Mouse (Mus musculus) retina, postnatal 1 day (tissue): ENCODE measurements around the gene Gm8122.
"Not testable (repeated sequence)": the region's sequence is repeated elsewhere in the genome, so short reads cannot be mapped to it uniquely, and the experiment has no call there.

Experiments
- DNase-seq: peaks from one replicate; pipeline ENCODE4 v3.0.0-alpha.2; 2012

Gm8122 gene

DNA sequence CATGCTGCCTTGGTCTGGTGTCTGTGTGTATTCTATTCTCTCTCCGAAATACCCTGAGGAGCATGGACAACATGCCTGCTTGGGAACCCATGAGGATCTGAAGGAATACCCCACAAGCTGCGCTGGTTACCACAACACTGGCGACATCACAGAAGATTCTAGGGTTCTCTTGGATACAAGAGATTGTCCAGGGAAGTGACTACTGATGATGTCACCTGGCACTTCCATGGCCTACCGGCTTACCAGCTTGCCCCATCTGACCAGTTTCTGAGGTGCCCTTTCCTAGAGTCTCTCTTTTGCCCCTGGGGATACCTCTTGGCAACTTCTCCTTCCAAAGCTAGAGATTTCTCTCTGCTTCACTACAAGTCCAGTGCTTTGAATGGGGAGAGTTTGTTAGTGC is at the start of gene Gm8122:
Gene Gm8122, minus strand, starts transcription at position 101 of the 400 bp plus-strand sequence.
- DNase-seq = not testable (repeated sequence)

DNA sequence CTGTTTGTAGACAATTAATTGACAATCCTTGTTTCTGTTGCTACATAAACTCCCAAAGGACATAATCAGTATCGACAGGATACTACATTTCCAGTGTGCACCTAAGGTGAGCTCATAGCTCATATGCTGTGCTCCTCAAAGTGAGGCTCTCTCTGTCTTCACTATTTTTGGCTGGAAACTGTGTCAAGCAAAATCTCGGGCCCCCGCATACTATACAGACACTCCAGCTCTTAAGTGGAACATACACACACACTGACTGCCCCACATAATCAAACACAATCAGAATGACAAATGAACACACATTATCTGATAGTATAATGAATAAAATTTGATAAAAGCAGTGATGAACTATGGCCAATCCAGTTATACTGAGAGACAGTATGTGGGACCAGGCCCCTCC is 43.6 kb upstream of the Gm8122 start:
- DNase-seq = peak; percentile 0

DNA sequence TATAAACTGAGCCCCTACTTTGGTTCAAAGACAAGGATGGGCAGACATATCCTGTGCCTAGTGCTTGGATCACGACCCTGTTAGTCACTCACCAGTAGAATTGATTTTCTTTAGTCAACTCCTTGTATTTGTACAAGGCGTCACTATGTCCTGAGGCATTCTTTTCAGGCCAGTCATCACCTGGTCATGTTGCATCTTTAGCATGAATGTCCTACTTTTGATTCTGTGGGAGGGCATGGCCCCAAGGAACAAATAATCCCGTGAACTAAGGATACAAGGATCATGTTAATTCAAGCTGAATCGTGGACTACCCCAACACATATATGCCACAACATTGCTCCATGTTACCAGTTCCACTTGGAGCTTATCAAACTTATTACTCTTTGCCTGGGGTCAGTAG is 43.0 kb upstream of the Gm8122 start:
- DNase-seq = not testable (repeated sequence)

DNA sequence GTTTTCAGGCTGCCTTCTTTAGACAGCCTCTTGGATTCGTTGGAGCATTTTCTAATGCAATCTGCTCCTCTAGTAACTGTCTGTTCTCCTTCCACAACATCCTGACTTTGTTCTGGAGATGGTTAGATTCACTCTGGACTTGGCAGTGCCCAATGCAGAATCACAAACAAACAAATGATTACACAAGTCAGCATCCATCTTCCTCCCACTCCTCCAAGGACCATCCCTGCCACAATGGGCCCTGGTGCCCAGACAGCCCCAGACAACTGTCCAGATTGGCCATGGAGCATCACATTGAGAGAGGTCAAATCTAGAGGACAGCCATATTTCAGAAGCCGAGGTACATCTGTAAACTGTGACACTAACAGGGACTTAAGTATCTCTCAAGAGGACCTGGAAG is 42.4 kb upstream of the Gm8122 start:
- peak; percentile 0 for DNase-seq

DNA sequence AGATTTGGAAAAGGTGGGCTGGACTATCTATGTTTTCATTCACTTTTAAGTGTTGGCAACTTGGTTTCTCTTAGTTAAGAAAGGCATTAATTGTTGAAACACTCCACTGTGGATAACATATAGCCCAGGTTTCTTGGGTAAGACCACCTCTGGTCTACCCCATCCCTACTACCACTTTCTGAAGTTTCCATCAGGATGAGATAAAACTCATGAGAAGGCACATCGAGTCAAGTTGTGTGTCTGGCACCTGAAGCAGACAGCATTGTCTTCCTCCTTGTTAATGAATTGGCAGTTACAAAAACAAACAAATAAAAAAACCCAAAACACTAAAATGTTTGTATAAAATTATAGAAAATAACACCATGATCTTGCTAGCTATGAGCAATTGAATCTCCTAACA is 40.6 kb upstream of the Gm8122 start:
- not testable (repeated sequence) for DNase-seq

DNA sequence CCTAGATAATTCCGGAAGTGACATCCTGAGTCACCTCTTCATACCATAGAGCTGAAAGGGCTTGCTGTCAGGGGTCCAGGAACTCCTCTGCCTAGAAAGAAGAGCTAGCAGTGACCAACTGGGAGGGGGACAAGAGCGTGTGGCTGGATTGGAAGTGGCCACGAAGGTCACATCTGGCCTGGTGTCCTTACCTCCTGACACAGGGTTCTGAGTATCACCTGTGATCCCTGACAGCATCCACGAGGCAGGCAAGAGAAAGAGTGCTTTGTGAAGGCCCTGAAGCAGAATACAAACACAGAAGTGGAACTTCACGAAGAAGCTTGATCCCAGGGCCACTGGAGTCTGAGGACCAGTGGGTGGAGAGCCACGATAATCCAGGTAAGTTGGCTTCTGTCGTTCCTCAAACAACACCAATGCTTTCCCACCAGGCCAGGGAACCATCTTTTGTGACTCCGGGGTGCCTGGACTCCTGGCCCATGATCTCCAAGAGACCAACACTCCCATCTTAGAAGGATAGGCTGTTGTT is 39.9 kb upstream of the Gm8122 start, which contains the start of gene Gm9732:
Gene Gm9732, plus strand, starts transcription at position 51 of the 526 bp plus-strand sequence.
- not testable (repeated sequence) for DNase-seq

DNA sequence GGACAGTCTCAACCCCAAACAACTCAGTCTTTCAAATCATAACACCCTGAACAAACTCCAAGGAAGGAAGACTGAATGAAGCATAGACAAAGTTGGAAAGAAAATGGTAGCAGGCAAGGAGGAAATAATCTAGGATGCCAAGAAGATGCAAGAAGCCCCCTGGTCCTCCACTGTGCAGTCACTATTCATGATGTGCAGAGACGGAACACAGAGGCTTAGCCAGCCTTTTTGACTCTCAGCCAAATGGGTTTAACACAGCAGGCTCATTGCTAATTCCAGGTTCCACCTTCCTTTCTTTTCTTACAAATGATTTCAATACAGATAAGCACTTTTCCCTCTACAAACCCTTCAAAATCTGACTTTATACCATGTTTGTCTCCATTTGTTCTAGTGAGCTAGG is 38.1 kb upstream of the Gm8122 start:
- DNase-seq = not testable (repeated sequence)

DNA sequence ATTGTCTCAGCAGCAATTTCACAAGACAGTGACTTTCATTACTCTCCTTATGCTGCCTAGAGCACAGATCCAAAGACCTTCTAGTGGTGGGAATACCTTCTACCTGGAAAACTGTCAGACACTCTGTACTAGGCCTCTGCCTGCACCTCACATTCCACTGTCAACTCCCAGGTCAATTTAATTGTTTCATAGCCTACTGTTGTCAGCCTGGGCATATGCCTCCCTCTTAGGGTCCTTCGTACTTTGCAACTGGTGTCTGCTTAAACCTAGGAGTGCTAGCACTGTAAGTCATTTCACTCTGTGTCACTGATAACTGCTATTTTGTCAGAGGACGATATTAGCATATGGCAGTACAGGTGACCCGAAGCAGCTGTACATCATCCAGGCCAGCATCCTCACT is 34.1 kb upstream of the Gm8122 start:
- not testable (repeated sequence) for DNase-seq

DNA sequence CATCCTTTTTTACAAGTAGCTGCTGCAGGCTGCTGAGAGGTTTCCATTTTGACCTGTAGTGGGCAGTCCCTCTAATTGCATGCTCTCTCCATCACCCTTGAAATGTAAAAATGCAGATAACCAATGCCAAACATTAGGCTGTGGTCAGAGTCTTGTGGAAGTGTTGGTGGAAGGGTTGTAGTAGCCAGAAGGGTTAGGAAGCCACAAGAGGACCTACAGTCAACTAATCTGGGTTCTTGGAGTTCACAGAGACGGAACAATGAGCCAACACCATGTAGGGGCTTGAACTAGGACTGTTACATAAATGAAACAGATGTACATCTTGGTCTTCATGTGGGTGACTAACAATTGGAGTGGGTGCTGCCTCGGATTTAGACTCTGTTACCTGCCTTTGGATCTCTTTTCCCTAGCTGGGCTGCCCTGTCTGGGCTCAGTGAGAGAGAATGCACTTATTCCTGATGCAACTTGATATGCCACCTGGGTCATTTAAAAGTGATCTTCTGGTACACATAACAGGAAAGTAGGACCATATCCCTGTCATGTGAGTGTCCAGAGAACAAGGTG is 33.5 kb upstream of the Gm8122 start:
- not testable (repeated sequence) for DNase-seq

DNA sequence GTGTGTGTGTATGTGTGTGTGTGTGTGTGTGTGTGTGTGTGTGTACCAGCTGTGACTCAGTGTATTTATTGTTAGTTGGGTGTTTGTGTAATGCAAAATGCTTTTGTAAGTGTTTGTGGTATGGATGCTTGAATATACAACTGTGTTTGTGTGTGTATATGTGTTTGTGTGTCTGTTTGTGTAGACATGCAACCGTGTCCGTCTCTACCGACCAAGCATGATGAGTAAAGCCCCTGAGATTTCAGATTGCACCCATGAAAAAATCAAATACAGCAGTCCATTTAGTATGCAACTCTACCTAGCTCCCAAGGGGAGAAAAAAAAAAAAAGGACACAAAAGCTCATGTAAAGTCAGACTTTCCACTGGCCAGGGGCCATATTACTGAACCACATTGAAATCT is 28.3 kb upstream of the Gm8122 start:
- DNase-seq = not testable (repeated sequence)

DNA sequence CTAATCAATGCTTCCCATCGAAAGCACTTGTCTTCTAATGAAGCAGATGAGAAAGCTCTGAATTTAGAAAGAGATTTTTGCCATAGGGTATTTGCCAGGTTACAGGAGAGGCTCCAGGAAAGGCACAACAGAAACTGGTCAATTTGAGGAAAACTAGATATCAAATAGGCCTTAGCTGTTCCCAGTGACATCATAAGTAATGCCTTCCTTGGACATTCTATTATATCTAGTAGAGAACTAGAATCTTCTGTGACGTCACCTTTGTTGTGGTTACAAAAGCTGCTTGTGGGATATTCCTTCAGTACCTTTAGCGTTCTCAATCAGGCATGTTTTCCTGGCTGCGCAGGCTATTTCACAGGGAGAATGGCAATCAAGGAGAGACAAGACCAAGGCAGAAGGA is 23.2 kb upstream of the Gm8122 start, which contains the start of gene Gm8126:
Gene Gm8126, plus strand, starts transcription at position 301 of the 400 bp plus-strand sequence.
- not testable (repeated sequence) for DNase-seq

DNA sequence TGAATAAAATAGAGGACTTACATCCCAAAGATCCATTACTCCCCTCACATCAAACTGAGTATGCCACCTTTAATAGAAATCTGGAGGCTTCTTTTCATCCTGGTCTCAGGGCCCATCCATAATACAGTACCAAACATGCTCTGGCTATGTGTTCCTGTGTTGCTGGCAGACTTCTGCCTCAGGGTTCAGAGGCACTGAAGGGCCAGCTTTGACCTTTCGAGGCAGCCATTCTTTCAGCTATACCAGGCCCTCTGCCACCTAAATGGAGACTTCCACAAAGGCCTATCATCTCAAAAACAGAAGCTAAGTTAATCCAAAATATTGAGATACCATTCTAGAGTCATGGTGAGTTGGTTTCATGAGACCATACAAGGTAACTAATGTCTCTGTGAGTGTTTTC is 21.4 kb upstream of the Gm8122 start:
- not testable (repeated sequence) for DNase-seq

DNA sequence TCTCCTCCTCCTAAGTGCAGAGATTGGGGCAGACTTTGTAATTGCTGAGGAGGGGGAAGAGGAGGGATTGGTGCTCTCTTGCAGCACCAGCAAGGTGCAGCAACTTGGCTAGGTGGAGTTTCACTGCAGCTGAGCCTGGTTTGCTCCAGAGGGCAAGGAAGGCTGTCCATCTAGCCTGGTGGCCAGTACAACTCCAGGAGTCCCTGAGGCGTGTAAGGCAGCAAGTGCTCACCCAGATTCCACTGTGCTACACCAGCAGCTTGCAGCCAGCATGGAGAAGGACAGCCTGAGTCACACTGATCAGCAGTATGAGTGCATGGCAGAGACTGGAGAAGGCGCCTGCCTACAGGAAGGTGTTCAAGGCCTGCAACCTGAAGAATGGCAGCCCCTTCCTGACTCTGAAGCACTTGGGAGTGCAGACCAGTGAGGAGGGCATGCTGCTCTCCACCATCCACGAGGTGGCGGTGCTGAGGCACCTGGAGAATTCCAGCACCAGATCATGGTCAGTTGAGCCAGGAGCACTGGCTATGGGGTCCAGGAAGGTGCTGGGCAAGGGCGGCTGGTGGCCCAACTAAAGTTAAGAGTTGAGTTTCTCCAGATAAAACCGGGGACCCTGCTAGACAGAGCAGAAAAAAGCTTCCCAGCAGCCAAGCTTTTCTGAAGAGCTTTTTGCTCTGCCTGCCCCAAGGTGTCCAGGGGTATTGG is 15.6 kb upstream of the Gm8122 start:
- DNase-seq = not testable (repeated sequence)

DNA sequence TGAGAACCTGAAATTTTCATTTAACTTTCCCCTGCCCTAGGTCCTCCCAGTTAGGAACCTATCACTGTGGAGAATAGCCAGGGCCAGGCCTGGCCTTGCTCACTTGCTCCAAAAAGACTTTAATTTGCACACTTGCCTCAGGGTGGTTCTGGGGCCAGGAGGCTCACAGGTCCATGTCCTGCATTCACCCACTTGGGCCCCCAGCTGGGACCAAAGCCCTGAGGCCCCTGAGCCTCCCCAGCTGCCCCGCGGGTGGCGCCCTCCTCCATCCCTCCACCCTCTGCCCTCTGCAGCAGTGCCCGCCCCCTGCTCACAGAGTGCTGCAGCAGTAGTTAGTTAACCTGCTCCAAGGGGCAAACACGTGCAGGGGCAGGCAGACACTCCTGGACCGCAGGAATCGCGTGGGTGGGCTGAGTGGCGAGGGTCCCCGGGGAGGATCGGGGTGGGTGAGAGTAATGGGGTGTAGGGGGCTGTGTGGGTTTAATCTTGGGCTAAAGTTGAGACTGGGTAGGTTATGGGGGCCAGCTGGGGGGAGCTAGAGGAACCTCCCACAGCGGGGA is 14.6 kb upstream of the Gm8122 start:
- not testable (repeated sequence) for DNase-seq

DNA sequence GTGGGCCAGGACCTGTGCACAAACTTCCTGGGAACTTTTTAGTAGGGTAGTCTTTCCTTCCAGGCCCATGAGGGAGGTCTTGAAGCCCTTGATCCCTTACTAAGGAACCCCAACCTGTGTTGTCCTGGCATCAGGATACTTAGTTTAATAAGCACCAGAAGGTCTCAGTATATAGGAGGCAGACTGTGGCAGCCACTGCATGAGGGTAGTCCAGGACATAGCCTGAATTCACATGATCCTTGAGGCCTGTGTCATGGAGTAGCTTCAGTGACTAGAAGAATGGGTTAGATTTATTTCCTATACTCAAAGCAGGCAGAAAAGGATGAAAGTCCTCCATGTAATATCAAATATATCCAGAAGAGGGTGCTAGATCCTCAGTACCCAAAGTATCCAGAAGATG is 2.7 kb upstream of the Gm8122 start:
- not testable (repeated sequence) for DNase-seq
